Mouse (Mus musculus): ENCODE data around the gene Aatf.

Aatf gene

DNA sequence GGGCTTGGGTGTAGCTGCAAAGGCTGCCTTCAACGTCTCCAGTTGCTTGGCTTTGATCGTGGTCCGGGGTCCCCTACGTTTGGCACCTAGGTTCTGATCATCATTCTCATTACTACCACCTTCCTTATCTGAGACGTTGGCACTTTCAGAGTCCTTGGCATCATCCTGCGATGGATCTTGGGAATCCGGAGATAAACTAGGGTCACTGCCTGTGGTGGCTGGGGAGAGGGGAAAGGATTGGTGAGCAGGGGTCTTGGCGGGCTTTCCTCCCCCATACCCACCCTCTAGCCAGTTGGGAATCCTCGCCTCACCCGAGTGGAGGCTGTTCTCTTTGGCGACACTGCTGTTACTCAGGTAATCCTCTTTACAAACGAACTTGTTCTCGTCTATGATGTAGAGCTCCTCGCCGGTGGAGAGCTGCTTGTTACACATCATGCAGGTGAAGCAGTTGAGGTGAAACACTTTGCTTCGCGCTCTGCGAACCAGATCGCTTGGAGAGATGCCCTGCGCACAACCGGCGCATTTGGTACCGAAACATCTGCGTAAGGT, 8.5 kb upstream of the Aatf start:
- no peak for DNase-seq

DNA sequence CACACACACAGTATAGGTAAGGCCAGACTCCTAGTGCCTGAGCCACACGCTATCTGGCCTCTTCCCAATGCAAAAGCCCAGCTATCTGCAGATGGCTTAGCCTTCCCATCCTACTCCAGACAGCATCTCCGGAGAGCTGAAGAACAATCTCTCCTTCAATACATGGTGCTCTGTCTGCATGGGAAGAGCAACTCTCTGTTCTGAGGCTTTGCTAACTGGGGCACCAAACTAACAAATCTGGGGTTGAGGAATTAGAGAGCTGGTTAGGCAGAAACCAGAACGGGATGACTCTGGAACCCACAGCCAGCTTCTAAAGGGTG, 7.7 kb upstream of the Aatf start:
- no peak for DNase-seq

DNA sequence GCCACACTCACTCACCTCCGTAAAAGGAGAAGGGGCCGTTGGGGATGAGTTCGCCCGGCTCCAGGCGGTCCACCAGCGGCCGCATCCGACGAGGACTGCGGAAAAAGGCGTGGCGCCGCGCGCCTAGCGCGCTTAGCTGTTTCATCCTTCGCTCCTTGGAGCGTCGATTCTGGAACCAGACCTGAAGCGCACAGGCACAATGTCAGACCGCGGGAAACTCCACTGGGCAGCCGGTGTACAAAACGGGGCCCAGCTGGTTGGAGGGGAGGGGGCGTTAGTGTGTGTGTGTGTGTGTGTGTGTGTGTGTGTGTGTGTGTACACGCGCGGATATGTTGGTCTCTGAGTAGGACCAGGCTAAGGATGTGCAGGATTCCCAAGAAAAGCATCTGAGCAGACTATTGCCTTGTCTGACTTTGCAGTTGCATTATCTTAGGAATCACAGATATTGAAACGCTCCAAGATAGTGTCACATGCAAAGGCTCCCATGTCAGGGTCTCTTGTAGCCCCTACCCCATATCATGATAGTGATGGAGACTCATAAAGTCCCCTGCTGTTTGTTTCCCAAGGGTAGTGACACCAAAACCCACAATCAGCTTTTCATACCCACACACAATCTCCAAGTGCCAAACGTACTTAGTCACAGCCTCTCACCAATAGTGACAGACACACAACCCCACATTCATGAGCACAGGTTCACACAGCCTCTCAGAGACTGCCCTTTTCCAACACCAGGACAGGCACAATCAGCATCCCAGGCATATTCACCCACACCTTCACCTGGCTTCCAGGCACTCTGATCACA, 7.1 kb upstream of the Aatf start:
- no peak for DNase-seq

DNA sequence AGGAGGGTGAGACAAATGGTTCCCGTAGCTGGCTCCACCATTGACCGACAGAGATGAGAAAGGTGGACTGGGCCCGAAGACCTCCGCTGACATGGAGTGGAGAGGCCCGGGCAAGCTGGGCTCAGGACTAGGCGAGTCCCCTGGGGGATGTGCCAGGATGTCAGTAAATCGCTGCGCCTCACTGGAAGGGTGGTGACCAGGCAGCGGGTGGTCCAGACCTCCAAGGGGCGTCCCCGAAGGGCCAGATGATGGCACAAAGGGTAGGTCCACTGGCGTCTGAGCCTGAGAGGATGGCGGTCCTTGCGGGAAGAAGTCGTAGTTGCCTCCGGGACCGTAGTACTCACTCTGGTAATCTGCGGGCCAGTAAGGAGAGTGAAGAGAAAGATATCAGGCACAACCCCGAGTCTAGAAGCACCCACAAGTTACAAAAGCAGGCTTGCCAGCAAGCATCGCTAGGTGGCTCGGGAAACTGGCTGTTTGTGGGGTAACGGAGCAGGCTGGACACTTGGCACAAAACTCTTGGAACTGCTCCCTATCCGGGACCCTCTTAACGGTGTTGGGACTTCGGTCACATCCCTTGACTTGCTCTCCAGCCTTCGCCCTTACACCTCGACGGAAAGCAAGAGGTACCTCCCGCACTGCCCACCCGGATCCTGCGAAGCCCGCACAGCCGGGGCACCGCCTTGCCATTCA, 6.4 kb upstream of the Aatf start:
- no peak for DNase-seq

DNA sequence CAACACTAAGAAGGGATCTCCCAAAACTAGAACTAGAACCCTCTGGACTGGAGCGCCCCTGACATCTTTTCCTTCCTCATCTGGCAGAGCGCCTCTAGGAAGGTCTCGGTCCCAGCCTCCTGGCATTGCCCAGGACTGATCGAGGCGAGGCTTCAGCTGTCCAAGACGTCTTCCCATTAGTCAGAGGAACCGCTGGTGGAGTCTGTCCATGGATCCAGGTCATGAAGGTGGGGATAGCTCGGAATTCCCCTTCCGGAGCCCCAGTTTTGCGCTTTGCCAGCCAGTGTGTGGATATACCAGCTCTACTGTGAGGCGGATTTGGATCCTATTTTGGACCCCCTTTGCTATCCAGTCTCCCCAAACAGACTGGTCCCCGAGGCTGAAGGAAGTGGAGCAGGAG, 5.7 kb upstream of the Aatf start:
- no peak for DNase-seq

DNA sequence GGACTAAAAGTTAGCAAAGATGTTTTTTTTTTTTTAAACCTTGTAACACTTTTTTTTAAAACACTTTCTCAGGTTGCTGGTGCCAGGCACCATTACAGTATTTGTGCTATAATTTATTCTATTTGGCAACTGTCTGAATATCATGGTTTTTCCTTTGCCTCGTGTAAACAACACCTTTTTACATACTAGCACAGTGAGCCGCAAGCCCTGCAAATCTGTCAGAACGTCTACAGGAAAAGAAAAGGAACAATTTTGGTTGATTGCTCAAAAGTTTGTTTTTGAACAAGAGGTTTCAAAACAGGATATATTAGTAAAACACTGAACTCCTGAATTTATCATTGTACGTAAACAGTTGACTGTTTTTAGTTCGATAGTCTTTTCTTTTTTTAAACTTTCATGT, 4.9 kb upstream of the Aatf start:
- no peak for DNase-seq

DNA sequence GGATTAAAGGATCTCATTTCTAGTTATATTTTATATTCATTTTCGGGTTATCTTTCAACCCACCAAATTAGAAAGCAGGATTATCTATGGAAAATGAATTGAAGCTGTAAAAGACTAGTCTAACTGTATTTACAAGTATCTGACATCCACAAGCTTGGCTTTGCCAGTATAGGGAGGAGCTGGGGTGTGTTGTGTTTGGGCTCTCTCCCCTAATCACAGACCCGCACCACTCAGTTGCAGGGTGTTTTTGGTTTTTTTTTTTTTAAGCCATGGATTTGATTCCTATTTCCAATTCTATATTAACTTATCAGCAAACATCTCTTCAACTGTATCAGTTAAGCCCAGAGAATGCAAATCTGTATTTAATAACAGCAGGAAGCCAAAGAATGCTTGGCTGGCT, 4.1 kb upstream of the Aatf start:
- no peak for DNase-seq

DNA sequence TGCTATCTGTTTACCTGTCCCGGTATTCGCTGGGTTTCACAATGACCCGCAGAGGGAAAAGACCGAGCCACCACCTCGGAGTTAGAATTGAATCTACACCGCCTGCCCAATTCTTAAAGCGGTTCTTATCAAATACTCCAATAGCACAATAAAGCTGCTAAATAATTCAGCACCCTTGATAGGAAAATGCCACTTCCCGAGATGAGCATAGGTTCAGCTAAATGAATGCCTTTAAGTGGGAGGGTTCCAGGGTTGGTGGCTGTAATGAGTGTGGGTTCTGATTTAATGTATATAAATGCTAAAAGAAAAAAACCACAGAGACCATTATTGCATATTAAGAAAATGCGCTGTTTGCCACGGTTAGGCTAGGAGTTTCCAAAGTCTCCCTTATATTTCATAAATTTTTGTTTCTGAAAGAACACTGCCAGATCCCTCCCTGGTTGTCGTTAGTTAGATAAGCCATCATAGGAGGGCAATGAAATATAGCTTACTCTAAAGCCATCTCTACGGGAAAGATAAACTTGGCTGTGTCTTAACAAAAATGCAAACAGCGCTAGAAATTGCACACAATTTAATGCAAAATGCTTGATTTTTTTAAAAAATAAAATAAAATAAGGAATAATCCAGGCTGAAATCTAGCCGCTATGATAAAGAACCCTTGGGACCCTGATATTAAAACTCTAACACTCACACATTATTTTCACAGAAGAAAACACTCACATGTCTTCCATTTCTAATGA, 3.3 kb upstream of the Aatf start:
- DNase-seq: no peak

DNA sequence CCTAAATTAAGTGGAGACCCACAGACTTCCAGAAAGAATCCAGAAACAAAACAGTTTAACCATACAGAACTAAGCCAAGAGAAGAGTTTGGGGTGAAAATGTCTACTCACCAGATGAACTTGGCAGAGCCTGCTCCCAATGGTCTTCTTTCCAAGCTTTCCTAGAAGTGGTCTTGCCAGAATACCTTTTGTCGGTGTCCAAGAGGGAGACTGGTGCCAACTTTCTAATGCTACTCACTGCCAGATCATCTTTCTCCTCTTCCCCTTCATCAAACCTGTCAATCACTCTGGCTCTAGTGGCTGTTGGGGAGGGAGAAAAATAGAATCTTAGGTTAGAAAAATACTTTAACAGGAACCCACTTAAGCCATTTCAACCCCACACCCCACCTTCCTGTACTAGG, 1.3 kb downstream of the Aatf start:
- DNase-seq: no peak

DNA sequence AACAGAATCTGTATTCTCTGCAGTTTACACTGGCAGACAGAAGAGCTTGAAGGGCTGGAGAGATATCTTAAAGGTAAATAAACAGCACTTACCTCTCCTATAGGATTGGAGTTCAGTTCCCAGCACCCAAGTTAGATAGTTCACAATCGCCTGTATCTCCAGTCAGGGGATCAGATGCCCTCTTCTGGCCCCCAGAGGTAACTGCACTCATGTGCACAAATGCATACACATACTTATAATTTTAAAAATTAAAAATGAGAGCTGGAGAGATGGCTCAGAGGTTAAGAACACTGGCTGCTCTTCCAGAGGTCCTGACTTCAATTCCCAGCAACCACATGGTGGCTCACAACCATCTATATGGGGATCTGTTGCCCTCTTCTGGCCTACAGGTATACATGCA, 9.0 kb downstream of the Aatf start:
- no peak for DNase-seq

DNA sequence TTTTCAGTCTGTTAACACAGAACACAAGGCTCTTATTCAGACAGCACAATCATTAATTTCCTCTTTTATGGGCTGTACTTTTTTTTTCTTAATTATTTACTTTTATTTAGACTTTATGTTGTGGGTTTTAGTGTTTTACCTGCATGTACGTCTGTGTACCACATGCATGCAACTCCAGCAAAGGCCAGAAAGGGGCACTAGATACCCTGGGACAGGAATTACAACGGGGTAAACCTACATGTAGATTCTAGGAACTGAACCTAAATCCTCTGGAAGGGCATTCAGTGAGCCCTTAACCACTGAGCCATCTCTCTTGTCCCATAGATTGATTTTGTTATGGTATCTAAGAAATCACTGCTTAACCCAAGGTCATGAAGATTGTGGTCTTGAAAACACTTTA, 15.4 kb downstream of the Aatf start:
- no peak for DNase-seq

DNA sequence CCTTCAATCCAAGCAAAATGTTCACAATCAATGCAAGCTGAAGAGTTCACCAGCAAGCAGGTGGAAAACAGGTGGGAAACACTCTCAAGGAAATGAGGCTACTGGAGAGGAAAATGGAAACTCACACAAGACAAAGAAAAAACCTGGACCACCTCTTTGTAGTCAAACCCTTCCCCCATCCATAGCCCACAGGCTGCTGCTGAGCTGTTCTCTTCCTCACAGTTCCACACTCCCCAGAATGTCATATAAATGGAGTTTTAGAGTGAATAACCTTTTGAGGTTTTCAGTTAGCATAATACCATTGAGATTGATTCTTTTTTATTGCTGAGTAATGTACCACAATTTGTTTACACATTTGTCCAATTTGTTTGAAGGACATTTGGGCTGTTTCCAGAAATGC, 16.4 kb downstream of the Aatf start:
- no peak for DNase-seq

DNA sequence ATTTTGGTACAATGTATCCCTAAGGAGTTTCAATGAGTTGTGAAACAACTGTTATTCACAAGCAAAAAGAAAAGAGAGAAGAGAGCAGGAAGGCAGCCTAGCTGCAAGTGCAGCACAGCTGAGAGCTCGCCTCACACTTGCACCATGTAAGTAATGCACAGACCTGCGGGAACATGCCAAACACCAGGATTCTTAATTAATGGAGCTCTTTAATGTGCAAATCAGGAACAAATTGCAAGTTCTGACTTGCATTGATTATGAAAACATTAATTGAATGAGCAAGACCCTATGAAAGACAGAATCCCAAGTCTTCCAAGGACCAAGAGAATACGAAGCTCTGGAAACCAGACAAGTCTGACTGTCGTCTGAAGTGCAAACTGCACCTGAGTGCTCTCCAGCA, 17.5 kb downstream of the Aatf start:
- DNase-seq: no peak

DNA sequence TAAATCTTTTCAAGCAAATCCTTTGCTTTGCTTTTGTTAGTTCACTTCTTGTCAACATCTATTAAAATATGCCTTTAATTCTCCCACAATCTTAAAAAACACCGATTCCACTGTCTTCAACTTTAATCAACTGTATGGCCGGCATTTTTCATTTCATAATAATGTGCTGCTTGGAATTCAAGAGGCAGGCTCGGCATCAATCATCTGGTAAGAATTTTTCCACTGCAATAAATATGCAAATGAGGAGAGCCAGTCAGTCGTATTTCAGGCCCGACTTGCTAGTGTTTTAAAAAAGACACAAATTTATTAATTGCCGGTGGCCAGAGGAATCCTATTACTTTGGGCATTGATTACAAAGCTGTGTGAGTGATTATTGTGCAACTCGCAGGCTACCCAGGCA, 31.7 kb downstream of the Aatf start:
- DNase-seq: no peak

DNA sequence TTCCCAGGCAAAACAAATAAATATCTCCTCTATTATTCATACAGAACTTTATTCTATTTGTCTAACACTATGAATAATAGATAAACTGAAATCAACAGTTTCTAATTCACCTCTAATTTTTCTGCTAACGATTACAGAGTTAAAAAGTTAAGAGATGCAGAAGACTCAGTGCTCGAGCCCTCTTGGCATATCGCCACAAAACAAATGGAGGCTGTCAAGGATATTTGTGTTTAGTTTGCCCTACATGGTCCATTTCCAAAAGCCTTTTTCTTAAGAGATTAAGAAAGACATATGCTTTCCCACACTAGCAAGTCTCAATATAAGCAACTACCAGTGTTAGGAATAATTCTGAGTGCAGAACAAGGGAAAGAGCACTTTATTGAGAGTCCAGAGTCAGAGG, 32.9 kb downstream of the Aatf start:
- DNase-seq: no peak

DNA sequence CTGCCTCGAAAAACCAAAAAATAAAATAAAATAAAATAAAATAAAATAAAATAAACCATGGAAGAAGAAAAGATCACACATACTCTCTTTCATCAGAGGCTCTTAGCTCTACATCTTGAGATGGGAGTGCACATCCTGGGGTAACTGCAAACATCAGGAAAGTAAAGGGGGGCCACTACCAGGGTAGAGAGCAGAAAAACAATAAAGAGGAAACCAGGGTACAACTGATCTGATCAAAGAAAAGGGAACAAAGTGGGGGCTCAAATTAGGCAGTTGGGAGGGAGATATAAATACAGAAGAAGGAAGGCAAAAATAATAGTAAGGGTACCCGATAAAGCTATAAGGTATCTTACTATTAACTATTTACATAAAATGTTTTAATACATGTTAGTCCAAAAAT, 36.7 kb downstream of the Aatf start:
- no peak for DNase-seq

DNA sequence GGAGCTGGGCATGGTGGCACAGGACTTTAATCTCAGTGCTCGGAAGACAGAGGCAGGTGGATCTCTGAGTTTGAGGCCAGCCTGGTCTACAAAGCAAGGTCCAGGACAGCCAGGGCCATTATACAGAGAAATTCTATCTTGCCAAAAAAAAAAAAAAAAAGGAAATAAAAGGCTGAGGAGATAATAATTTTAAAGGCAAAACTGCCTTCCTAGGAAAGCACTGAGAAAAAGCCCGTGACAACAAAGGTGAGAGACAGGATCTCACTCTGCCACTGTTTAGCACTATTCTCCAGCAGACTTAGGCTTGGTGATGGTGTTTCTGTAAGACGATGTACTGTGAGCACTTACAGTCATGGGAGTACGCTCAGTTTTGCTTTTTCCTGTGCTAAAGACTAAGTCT, 37.3 kb downstream of the Aatf start:
- DNase-seq: no peak

DNA sequence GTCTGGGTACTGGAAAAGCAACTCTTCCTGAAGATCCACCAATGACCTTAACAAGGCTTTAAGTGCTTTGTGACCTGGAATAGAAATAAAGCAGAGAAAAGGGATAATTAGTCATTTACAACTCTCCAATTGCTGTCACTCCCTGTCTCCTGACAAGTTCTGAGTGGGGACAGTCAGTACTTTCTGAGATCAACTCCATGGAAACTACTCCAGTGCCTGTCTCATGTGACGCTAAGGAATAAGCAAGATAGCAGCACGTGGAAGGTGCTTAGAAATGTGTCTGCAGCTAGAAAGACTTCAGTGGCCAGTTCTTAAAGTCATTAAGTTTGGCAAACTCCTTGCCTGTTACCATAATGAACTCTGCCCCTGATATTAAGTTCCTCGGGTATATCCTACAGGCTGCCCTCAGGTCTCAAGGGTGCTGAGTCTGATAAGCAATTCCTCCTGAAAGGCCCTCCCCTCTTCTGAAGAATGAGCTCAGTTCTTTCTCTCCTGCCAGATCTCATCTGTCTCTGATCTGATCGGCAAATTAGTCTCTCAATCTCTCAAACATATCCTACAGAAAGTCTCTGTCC, 40.1 kb downstream of the Aatf start:
- DNase-seq: no peak

DNA sequence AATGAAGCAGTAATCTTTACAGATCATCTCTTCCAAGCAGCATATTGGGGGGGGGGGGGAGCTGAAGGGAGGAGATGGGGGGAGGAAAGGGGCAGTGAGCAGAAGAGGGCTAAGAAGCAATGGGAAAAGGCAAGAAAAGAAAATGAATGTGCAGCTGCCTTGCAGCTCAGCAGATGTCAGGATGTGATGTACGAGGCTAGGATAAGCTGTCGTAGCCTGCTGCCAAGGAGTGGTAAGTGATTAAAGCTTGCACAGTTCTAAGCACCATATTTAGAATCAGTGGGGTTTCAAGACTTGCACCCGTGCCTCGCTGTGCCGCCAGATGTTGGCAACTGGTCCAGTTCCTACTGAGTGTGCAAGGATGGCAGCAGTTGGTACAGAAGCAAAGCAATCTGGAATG, 48.8 kb downstream of the Aatf start:
- DNase-seq: no peak

DNA sequence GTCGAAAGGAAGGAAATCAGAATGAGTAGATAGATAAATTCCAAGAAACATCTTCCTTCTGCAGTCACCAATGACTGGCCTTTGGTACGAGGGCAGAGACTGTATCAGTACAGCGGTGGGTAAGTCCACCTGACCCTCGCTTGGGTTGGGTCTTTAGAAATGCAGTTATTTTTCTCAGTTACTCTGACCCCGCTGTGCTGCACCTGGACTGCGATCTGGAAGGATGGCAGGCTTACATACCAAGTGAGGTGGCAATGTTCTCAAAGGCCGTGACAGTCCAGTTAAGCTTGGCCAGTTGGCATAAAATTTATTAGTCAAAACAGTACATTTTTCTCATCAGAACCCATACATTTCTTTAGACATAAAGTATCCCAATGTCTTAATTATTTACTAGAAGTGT, 59.4 kb downstream of the Aatf start:
- no peak for DNase-seq

DNA sequence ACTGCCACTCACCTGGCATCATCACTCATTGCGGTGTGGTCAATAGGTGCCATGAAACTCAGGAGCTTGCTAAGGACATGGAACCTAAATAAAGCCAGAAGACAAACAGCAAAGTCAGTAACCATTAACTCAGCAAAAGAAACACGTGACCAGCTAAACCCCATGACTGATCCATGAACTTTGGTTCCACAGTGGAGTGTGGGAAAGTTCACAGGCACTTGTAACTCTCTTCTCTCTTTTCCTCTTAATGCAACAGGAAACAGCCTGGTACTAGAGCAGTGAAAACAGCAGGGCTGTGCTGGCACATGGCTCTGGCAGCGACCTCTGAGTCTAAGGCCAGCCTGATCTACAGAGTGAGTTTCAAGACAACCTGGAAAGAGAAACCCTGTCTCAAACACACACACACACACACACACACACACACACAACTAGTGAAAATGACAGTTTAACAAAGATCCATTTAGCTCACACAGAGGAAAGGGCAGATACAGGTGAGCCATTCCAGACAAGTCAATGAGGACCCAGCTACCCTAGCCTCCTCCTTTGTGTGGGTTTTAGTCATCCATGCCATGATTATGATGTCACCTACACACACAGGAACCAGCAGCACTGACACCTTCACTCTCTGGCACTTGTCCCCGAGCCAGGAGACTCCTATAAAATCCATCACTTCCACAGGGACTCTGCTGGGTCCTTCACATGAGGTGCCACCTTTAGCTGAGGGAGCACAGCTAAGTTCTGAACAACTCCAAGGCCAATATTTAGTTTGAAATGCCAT, 70.6 kb downstream of the Aatf start:
- no peak for DNase-seq

DNA sequence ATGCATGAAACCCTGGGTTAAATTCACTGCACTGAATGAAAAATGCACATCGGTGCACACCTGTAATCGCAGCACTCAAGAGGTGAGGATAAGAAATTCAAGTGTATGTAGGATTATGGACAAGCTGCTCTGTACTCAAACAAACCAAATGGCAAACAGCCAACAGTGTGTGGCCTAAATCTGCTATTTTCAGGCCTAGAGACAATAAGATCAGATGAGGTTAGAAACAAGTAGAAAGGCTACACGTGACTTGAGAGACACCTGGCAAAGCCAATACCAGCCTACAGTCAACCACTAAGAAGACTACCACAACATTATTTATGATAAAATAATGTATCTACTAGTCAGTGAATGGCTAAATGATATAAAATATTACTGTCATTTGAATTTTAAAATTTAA, 72.9 kb downstream of the Aatf start:
- DNase-seq: no peak

DNA sequence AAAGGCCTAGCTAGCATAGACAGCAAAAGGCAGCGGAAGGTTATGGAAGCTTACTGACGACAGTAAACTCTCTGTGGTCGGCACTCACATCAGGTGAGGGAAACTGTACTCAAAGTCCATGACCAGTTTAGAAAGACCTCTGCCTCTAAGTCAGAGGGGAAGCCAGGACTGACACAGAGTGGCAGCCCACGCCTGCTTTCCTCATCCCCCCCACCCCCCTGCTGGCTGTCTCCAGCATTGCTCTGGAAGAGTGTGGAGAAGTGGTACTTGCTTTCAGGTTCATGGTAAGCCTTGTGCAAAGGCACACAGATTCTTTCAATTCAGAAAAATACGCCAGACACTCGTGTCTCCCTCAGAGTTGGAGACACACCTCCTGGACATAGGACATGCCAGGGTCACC, 78.4 kb downstream of the Aatf start:
- DNase-seq: no peak

All from right cerebral cortex, postnatal 25 days (tissue).